Mouse (Mus musculus) neutrophil, adult 5-6 weeks (primary cell): ENCODE results near the gene Xpr1. TPM values are rescaled to one million over a fixed set of nuclear protein-coding genes. Genes with fewer than 3 reads are reported as not detected.

Experiments used
- ATAC-seq: fragments of 151-379, 151-347 bp; 2 replicates; pipeline ENCODE4 v1.8.0; 2017; ENCODE audit warnings: mild to moderate bottlenecking, moderate TSS enrichment; ENCODE audit not compliant: insufficient number of reproducible peaks, poor library complexity, low FRiP score, severe bottlenecking; ENCODE audit errors: extremely low read depth
- total RNA-seq: library from RNA; stranded (forward); fragments of 200-1000 nt; gene quantifications from 2 replicates; pipeline ENCODE4 v1.2.3, GENCODE M21; 2017

Gene Xpr1
- total RNA-seq, 1 experiment from 2014 or later, result 97.9 TPM

DNA sequence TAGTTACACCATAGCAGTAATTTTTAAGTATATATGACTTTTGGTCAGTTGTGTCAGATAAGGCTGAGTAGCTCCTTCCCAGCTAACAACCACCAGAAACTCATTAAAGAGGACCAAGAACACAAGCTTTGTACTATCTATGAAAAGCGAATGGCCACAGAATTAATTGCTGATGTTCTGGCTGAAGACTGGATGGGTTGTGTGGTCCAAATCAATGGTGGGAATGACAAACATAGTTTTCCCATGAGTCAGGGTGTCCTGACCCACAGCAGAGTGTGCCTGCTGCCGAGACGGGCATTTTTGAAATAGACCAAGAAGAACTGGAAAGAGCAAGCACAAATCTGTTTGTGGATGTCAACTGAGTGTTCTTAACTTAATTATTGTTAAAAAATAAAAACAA, 68.7 kb downstream of the Xpr1 start:
- ATAC-seq, result no peak

- ATAC-seq, result no peak
These were observed 69.9 kb downstream of the Xpr1 start for GRCm38 (mm10) chr1:155347339-155347738.

DNA sequence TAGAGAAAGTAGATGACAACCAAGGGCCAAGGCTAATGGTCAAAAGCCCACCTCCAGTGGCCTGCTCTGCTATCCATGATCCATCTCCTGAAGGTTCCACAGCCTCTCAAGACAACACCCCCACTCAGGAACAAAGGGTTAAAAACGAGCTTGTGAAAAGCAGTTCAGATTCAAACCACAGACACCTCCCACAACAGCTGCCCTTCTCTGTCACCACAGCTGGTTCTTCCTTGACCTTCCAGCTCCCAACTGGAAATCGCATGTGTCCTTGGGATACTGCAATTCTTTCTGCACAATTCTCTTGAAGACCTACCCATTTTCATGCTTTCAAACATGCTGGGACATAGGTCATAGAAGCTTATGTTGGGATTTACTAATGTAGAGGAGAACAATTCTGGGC, 73.2 kb downstream of the Xpr1 start:
- ATAC-seq, result no peak

DNA sequence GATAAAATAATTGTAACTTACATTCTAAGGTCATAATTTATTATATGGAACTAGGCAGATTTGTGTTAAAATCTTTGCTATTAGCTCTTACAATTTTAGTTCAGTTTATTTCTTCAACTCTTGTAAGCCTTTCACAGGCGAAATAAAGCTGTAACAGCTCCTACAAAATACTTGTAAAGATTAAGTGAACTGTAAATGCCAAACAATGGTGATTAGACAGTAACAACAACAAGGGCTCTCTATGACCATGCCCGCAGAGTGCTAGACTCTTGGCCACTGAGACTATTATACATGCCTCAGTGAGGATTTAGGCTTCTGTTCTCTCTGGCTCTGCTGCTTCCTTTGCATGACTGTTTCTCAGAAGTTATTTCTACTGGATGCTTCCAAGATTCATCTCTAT, 77.6 kb downstream of the Xpr1 start:
- ATAC-seq, result no peak

- ATAC-seq, result no peak
These were observed 79.9 kb downstream of the Xpr1 start for GRCm38 (mm10) chr1:155337315-155337714.

DNA sequence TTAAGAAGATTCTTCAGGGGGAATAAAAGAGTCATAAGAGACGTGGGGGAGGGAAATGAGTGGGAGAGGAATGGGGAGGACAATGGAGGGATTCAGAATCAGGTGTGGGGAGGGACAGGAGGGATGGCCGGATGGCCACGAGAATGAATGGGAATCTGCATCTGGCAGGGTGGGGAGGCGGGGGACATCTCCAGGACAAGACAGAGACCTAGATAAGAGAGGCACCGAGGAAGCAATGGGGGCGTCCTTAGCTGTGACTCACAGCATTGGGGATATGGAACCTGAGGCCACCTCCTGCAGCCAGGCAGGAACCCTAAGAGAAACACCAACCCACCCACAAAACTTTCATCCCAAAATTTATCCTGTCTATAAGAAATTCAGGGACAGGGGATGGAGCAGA, 81.3 kb downstream of the Xpr1 start:
- no peak for ATAC-seq

DNA sequence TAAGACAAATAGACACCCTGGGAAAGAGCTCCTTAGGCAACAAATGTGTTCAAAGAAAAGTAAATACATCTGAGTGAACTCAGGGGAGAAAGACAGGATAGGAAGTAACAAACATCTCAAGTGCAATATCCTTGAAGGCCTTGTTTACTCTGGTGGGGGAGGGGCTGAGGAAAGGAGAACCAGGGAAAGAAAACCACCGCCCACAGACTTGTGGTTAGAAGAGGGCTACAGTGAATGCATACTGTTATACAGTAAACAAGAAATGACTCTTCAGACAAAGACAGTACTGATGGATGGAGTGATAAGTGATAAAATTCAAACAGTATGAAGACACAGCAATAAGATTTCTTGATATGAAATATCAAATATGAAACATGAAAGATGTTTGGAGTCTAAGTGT, 95.0 kb downstream of the Xpr1 start:
- peak; percentile 51; the same call in 1 of the 2 replicates for ATAC-seq

GRCm38 (mm10) chr1:155320091-155320833, 97.0 kb downstream of the Xpr1 start:
- no peak for ATAC-seq

- ATAC-seq, result no peak
These were observed 97.7 kb downstream of the Xpr1 start for GRCm38 (mm10) chr1:155319513-155319912.

- ATAC-seq, result no peak
These were observed 105.5 kb downstream of the Xpr1 start for GRCm38 (mm10) chr1:155311672-155312071.

- no peak for ATAC-seq
These were observed 110.3 kb downstream of the Xpr1 start for GRCm38 (mm10) chr1:155306879-155307278.

DNA sequence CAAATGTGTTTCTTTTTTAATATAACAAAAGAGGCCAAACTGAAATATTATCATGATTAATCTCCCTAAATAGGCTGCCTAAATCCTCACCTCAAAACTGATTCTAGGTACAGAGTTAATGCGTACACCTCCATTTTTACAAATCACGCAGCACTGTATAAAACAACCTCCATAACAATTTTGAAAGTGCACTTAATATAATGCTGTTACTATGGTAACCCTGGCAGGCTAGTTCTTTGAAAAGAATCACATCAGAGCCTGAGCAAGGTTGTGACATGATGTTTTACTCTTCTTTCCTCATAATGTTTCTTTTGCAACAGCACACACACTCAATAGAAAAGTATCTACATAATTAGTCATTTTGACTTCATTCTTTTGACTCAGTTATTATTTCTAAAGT, 113.8 kb downstream of the Xpr1 start:
- ATAC-seq, result no peak

DNA sequence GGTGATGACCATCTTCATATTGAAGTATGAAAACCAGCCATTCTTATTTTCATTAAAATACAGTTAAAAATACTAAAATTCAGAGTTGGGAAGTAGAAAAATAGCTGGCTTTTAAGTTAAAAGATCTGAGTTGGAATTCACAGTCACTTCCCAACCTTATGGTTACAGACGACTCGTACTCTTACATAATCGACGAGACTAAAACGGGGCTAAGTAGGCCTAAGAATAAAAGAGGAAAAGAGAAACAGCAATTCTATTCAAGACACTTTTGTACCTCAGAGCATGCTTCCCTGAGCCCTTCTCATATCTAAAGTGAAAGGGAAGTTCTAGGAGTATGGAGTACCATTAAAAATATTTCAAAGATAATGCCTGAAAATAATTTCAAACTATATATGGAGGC, 119.6 kb downstream of the Xpr1 start:
- no peak for ATAC-seq

- no peak for ATAC-seq
These were observed 120.0 kb downstream of the Xpr1 start for GRCm38 (mm10) chr1:155297203-155297602.

DNA sequence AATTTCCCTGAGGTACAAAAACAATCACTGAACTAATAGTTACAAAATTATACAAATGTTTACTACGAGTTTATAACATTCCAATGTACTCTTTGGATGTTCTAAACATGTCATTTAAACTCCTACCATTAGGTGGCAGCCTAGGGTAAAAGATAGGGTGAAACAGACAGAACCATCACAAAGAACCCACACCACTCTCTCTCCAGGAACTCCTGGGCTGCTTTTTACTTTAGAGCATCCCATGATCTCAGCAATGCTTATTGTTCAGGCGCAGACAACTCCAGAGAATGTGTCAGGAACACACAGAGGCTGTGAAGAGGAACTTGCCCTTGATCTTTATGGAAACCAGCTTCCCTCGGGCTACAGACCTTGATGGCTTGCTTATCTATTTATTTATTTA, 123.8 kb downstream of the Xpr1 start:
- ATAC-seq, result peak; percentile 91

DNA sequence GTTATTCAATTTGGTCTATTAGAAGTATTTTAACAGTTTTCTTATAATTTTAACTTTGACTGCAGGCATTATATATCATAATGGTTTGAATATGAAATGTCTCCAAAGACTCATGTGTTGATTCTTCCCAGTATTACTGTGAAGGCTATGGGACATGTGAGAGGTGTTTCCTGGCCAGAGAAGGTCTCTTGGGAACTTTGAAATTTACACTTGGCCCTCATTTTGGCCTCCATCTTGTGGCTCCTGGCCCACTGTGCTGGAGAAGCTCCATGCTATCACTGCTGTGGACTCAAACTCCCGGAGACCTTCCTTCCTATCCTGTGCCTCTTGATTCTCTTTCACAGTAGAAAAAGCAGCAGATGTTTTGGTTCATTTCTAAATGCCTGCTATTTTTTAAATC, 127.8 kb downstream of the Xpr1 start:
- ATAC-seq, result no peak

DNA sequence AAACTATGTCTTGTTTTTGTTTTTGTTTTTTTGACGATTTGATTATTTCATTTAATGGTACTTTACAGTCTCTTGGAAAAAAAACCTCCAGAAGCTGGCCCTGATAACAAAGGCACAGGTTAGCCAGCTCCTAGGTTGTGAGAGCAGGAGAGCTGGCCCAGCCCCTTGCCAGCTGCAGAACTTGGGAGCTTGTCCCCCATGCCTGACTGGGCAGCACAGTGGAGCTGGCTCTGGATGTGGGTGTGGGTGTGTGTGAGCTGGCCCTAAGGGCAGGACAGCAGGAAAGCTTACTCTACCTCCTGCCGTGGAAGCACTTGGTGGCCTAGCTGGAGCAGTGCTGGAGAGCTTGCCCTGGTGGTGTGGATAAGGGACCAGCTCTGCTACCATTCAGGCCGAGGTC, 129.2 kb downstream of the Xpr1 start:
- ATAC-seq, result no peak

DNA sequence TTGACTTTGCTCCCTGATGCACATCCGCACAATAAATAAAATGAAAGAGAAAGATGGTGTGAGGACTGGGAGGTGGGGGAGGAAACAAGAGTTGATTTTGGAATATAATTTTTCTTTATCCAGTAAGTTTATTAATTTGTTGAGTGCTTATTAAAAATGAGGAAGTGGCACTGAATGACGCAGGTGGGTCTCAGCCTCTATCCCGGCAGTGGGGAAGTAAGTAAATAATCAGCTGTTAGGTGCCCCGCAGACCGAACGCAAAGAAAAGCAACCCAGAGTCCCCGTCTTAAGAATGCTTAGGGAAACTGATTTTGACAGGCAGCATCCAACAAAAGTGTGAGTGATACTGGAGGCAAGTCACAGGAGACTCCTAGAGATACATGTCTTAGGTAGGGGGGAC, 133.4 kb downstream of the Xpr1 start:
- ATAC-seq, result no peak

DNA sequence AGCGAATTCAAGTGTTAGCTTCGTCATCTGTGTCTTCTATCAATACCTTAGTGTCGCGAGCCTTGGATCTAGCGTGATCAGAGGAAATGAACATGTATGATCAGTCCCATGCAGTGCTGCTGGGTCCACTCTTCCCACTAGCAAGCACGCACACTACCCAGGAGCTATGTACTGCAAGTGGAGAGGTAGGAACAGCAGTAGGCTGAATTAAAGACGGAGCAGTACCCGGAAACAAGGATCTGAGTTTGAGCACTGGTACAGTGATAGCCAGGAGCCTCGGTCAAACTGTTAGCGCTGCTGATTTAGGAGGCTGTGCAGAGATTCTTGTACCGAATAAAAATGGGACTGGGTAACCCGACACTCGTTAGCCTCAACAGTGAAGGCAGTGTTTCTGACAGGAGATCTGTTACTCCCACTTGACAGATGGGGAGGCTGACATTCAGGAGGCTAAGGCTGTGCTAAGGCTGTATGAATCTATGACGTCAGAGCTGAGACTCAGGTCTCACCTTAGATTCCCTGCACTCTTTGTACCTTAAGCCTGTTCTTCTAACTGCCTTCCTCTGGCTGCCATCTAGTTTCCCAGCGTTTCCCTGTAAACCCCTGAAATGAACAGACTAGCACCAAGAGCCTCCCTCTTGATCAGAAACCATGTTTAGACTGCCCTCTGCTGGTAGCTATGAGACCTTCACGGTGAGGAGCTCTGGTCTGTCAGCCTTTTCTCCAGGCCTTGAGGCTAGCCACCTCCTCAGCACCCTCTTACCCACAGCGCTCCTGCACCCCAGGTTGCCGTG, 136.0 kb downstream of the Xpr1 start:
- ATAC-seq, result peak; percentile 69; the same call in 1 of the 2 replicates

DNA sequence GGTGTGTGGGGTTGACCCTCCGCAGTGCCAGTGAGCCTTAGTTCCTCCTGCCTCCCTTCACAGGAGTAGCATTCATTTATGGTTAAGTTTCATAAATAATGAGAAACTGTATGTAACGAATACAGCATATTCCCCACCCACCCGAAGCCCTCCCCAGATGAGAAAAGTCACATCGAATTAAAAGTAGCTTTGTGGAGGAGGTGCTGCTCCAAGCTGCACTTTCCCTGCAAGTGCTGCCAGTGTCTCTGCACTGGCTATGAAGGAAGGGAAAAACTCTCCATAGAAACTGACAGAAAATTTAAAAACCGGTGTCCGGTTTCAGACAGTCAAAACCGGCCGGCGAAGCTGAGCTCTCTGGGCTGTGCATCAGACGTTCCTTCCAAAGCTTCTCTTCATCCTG, 136.9 kb downstream of the Xpr1 start:
- ATAC-seq, result no peak
